Mouse (Mus musculus): ENCODE measurements around the gene Foxf1. TPM values are rescaled to one million over a fixed set of nuclear protein-coding genes. Genes with fewer than 3 reads are reported as not detected.

Foxf1 gene
- polyA plus RNA-seq, 1 experiment from 2014 or later: 1.3 TPM

DNA sequence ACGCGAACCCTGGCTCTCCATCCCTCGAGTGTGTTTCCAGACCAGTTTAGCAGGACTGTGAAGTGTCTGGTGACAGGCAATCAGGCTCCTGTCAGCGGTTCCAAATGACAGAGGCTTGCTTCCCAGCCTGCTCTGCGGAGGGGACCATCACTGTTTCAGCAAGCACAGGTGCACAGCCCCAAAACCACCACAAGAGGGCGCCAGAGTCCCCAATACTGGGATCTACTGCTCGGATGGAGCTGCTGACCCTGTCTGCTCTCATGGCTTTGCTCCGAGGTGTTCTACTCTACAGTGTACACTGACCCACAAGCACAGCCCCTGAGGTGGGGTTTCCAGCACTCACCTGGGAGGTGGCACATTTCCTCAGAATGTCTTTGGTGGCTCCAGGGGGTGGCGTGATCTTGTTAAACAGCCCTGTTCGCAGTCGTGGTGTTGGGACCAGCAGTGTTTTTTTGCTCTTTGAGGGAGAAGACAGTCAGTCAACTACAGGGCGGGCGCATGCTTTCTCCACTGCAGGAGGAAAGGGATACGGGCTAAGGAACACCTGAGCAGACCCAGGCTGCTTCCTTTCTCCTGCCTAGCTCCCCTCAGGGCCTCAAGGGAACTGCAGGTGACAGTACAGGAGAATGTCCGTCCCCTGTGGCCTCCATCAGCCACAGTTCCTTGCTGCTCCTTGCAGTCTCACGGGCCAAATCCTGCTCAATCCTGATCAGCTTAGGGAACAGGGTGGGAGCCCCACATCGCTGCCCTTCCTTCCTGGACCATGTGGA is 20.0 kb downstream of the Foxf1 start:
- ATAC-seq (ENCODE audit: low FRiP score, low read depth): no peak
- Histone ChIP-seq H3K27ac (replicated peaks) (no peak overlapping the region), H3K9ac (no peak overlapping the region), H3K4me1 (replicated peaks) (peaks cover 17% of the 10 kb centered on the region), H3K9me3 (no peaks in the 10 kb centered on the region), H3K4me3 (no peak overlapping the region), H3K36me3 (peaks cover 16% of the 10 kb centered on the region), H3K27me3 (no peaks in the 10 kb centered on the region), H3K4me2 (no peak overlapping the region)
- WGBS: 52% methylated on average over 17 of the region's 17 CpGs

DNA sequence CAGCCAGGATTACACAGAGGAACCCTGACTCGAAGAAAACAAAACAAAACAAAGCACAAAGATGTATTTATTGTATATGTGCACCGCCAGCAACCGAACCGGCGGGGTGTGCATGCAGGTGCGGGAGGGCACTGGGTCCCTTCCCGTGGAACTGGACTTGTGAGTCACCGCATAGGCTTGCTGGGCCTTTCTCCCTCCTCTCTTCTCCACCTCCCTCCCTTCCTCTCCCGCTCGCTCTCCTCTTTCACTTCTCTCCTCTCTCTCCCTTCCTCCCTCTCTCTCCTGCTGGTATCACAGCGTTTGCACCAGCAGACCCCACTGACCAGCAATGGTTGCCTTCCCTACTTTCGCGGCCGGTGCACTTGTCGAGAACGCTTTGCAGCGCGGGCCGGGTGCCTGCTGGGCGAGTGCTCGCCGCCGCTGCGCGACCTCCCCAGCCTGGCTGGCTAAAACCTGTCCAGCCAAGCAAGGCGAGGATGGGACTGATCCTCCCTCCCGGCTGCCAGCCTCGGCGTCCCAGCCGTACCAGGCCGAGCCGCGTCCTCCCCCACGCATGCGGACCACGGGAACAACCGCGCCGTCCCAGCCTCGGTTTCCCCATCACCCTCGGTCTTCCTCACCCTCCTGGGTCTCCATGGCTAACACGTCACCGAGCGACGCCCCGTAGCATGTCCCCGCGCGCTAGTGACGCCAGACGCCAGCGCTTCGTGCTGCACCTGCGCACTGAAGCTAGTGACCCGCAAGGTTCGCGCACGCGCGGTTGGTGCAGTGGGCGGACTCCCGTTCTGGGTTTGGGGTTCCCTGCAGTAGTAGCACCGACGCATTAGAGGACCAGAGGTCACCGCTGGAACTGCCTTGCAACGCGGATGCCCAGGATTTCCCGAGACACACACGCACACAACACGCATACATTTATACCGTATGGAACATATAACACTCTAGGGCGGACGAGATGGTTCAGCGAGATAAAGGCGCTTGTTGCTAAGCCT is 23.8 kb downstream of the Foxf1 start, which contains the start of gene Mthfsd:
Gene Mthfsd, minus strand, starts transcription at position 725 of the 989 bp plus-strand sequence.
- Histone ChIP-seq H3K27ac (replicated peaks) (peak within 1 kb of the TSS; percentile 90), H3K36me3 (peaks cover 4% of the 10 kb centered on the region; the same call in 1 of the 2 replicates), H3K4me2 (peak within 1 kb of the TSS; percentile 91), H3K9ac (peak within 1 kb of the TSS; percentile 86), H3K27me3 (peaks cover 24% of the 10 kb centered on the region), H3K9me3 (no peaks in the 10 kb centered on the region), H3K4me1 (replicated peaks) (peaks cover 17% of the 10 kb centered on the region), H3K4me3 (peak within 1 kb of the TSS; percentile 78)
- ATAC-seq (ENCODE audit: low FRiP score, low read depth): peak; percentile 96
- 1% methylated on average over 75 of the region's 75 CpGs for WGBS

DNA sequence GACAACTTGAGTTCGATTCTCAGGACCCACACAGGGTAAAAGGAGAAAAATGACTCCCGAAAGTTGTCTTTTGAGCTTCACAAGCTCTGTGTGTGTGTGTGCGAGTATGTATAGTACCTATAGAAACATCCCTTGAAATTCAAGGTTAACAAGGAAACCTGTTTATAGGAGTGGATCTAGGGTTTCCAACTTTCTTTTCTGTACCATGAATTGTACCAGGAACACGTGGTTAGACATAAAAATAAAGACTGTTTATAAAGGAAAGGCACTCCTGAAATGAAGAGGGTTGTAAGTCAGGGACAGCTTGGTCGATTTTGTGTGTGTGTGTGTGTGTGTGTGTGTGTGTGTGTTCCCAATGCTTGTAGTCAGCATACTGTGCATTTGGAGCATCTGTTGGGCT is 24.5 kb downstream of the Foxf1 start:
- H3K27ac ChIP-seq (replicated peaks): peak overlapping the region; percentile 18; the same call in 1 of the 2 replicates
- ATAC-seq (ENCODE audit: low FRiP score, low read depth): no peak
- peak overlapping the region; percentile 78 for H3K4me3 ChIP-seq
- no peaks in the 10 kb centered on the region for H3K9me3 ChIP-seq
- H3K4me2 ChIP-seq: peak overlapping the region; percentile 91
- H3K27me3 ChIP-seq: peaks cover 28% of the 10 kb centered on the region
- WGBS: 14% methylated on average over 5 of the region's 5 CpGs
- H3K9ac ChIP-seq: peak overlapping the region; percentile 86
- H3K4me1 ChIP-seq (replicated peaks): peaks cover 17% of the 10 kb centered on the region
- peaks cover 4% of the 10 kb centered on the region; the same call in 1 of the 2 replicates for H3K36me3 ChIP-seq

DNA sequence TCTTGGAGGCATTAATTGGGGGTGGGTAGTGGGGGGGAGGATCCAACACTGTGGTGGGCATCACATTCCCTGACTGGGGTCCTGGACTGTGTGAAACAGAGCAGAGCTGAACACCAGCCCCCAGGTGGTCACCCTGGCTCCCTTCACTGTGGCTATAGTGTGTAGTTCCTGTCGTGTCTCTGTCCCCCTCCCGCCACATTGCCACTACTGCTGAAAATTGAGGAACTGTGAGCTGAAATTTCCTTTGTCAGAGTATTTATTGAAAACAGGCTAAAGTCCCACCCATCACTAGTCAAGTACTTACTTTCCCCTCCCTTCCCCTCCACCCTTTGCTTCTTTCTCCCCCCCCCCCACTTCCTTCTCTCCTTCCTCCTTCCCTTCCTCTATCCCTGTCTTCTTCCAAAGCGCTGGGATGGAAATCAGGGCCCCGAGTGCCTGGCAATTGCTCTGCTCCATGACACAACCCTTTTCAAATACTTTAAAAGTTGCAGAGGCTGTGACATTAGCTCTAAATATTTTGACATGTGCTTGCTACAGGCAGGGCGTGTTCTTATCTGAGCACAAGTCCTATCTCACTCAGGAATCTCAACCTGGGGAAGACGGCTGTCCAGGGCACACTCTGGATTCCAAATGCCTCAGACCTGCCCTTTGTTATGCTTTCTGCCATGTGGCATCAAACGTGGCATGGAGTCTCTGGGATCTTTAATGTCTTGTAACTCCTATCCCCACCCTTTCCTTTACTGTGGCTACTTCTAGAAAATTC is 27.1 kb downstream of the Foxf1 start:
- H3K36me3 ChIP-seq: no peaks in the 10 kb centered on the region
- H3K9ac ChIP-seq: no peak overlapping the region
- H3K4me2 ChIP-seq: no peak overlapping the region
- H3K27ac ChIP-seq (replicated peaks): no peak overlapping the region
- no peaks in the 10 kb centered on the region for H3K9me3 ChIP-seq
- peaks cover 20% of the 10 kb centered on the region for H3K4me1 ChIP-seq (replicated peaks)
- 51% methylated on average over 7 of the region's 7 CpGs for WGBS
- ATAC-seq (ENCODE audit: low FRiP score, low read depth): no peak
- peaks cover 52% of the 10 kb centered on the region for H3K27me3 ChIP-seq
- no peak overlapping the region for H3K4me3 ChIP-seq

DNA sequence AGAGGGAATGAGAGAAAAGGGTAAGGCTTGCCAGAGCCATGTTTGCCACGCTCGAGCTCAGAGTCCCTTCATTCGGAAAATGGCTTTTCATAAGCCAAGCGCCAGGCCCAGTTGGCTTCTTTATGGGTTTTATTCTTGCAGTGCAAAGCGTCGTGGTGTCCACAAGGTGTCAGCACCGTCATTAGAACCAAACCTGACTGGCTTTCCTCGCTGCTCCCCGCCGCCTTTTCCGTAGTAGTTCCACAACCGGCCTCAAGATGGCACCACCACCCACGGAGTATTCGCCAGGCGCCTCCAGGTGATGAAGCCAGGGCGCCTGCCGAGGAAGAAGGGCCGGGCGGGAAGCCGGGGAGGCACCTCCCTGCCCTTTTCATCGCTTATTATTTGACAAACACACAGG is 29.1 kb downstream of the Foxf1 start:
- Histone ChIP-seq H3K27ac (replicated peaks) (no peak overlapping the region), H3K9me3 (no peaks in the 10 kb centered on the region), H3K4me3 (no peak overlapping the region), H3K27me3 (peaks cover 68% of the 10 kb centered on the region), H3K4me1 (replicated peaks) (peaks cover 17% of the 10 kb centered on the region), H3K36me3 (no peaks in the 10 kb centered on the region), H3K9ac (no peak overlapping the region), H3K4me2 (0 out of 2 replicates have a peak overlapping the region, but pooled peaks have one; percentile 14)
- under 1% methylated on average over 21 of the region's 21 CpGs for whole genome bisulfite sequencing
- peak; percentile 35; the same call in 1 of the 2 replicates for ATAC-seq (ENCODE audit: low FRiP score, low read depth)

DNA sequence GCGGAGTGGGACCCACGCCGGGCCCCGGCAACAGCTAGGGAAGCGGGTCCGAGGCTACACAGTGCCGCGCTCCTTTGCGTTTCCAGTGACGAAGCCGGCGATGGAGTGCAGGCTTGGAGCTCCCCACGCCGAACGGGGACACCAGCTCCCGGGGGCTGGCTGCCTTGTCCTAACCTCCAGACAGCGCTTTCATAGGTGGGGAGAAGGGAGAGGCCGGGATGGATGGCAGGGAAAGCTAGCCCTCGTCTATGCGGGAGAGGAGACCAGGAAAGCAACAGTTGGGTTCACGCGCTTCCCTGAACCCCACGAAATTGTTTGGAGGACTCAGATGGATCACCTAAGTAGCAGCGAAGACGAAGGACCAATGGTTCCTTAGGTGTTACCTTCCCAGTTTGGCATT is 30.9 kb downstream of the Foxf1 start:
- H3K4me1 ChIP-seq (replicated peaks): peaks cover 15% of the 10 kb centered on the region
- peaks cover 83% of the 10 kb centered on the region for H3K27me3 ChIP-seq
- H3K9me3 ChIP-seq: no peaks in the 10 kb centered on the region
- WGBS: under 1% methylated on average over 24 of the region's 25 CpGs
- no peak overlapping the region for H3K4me2 ChIP-seq
- H3K27ac ChIP-seq (replicated peaks): no peak overlapping the region
- ATAC-seq (ENCODE audit: low FRiP score, low read depth): no peak
- no peak overlapping the region for H3K9ac ChIP-seq
- no peaks in the 10 kb centered on the region for H3K36me3 ChIP-seq
- H3K4me3 ChIP-seq: no peak overlapping the region

DNA sequence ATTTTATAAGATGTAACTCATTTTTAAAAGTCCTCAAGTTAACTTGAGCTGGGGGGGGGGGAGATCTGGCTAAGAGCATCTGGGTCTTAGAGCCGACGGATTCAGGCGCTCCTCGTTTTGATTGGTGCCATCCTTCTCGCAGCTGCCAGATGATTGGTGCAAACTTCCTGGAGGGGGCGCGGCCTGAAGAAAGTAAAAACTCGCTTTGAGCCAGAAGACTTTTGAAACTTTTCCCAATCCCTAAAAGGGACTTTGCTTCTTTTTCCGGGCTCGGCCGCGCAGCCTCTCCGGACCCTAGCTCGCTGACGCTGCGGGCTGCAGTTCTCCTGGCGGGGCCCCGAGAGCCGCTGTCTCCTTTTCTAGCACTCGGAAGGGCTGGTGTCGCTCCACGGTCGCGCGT is 31.8 kb downstream of the Foxf1 start, which contains the start of gene Foxc2:
Gene Foxc2, plus strand, starts transcription at position 224 of the 400 bp plus-strand sequence.
- ATAC-seq (ENCODE audit: low FRiP score, low read depth): no peak
- Histone ChIP-seq H3K9me3 (no peaks in the 10 kb centered on the region), H3K27me3 (peaks cover 85% of the 10 kb centered on the region), H3K4me1 (replicated peaks) (peaks cover 15% of the 10 kb centered on the region), H3K4me3 (peak within 1 kb of the TSS; percentile 34), H3K27ac (replicated peaks) (0 out of 2 replicates have a peak within 1 kb of the TSS, but pooled peaks have one; percentile 4), H3K4me2 (peak within 1 kb of the TSS; percentile 56), H3K36me3 (no peaks in the 10 kb centered on the region), H3K9ac (no peak within 1 kb of the TSS; the same call in 1 of the 2 replicates)
- 0% methylated on average over 25 of the region's 25 CpGs for WGBS

DNA sequence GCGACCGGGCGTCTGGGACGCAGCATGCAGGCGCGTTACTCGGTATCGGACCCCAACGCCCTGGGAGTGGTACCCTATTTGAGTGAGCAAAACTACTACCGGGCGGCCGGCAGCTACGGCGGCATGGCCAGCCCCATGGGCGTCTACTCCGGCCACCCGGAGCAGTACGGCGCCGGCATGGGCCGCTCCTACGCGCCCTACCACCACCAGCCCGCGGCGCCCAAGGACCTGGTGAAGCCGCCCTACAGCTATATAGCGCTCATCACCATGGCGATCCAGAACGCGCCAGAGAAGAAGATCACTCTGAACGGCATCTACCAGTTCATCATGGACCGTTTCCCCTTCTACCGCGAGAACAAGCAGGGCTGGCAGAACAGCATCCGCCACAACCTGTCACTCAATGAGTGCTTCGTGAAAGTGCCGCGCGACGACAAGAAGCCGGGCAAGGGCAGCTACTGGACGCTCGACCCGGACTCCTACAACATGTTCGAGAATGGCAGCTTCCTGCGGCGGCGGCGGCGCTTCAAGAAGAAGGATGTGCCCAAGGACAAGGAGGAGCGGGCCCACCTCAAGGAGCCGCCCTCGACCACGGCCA is 32.5 kb downstream of the Foxf1 start:
- under 1% methylated on average over 55 of the region's 55 CpGs for WGBS

DNA sequence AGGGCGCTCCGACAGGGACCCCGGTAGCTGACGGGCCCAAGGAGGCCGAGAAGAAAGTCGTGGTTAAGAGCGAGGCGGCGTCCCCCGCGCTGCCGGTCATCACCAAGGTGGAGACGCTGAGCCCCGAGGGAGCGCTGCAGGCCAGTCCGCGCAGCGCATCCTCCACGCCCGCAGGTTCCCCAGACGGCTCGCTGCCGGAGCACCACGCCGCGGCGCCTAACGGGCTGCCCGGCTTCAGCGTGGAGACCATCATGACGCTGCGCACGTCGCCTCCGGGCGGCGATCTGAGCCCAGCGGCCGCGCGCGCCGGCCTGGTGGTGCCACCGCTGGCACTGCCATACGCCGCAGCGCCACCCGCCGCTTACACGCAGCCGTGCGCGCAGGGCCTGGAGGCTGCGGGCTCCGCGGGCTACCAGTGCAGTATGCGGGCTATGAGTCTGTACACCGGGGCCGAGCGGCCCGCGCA is 33.0 kb downstream of the Foxf1 start:
- under 1% methylated on average over 60 of the region's 62 CpGs for WGBS
- Histone ChIP-seq H3K27me3 (peaks cover 87% of the 10 kb centered on the region), H3K9ac (no peak overlapping the region), H3K4me2 (peak overlapping the region; percentile 56), H3K36me3 (no peaks in the 10 kb centered on the region), H3K4me3 (peak overlapping the region; percentile 34), H3K4me1 (replicated peaks) (peaks cover 15% of the 10 kb centered on the region), H3K27ac (replicated peaks) (no peak overlapping the region), H3K9me3 (no peaks in the 10 kb centered on the region)
- no peak for ATAC-seq (ENCODE audit: low FRiP score, low read depth)

More for the DNA sequence above, 32.5 kb downstream of the Foxf1 start:
- peaks cover 15% of the 10 kb centered on the region for H3K4me1 ChIP-seq (replicated peaks)
- peak overlapping the region; percentile 56 for H3K4me2 ChIP-seq
- no peaks in the 10 kb centered on the region for H3K9me3 ChIP-seq
- no peaks in the 10 kb centered on the region for H3K36me3 ChIP-seq
- H3K9ac ChIP-seq: no peak overlapping the region; the same call in 1 of the 2 replicates
- H3K27me3 ChIP-seq: peaks cover 87% of the 10 kb centered on the region
- H3K27ac ChIP-seq (replicated peaks): 0 out of 2 replicates have a peak overlapping the region, but pooled peaks have one; percentile 4
- peak overlapping the region; percentile 34 for H3K4me3 ChIP-seq
- ATAC-seq (ENCODE audit: low FRiP score, low read depth): peak; percentile 47; the same call in 1 of the 2 replicates

DNA sequence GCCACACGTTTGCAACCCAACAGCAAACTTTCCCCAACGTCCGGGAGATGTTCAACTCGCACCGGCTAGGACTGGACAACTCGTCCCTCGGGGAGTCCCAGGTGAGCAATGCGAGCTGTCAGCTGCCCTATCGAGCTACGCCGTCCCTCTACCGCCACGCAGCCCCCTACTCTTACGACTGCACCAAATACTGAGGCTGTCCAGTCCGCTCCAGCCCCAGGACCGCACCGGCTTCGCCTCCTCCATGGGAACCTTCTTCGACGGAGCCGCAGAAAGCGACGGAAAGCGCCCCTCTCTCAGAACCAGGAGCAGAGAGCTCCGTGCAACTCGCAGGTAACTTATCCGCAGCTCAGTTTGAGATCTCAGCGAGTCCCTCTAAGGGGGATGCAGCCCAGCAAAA is 33.7 kb downstream of the Foxf1 start:
- no peaks in the 10 kb centered on the region for H3K9me3 ChIP-seq
- H3K27ac ChIP-seq (replicated peaks): no peak overlapping the region
- H3K36me3 ChIP-seq: no peaks in the 10 kb centered on the region
- H3K4me2 ChIP-seq: 0 out of 2 replicates have a peak overlapping the region, but pooled peaks have one; percentile 56
- no peak overlapping the region for H3K9ac ChIP-seq
- no peak for ATAC-seq (ENCODE audit: low FRiP score, low read depth)
- WGBS: under 1% methylated on average over 28 of the region's 28 CpGs
- peak overlapping the region; percentile 34 for H3K4me3 ChIP-seq
- peaks cover 15% of the 10 kb centered on the region for H3K4me1 ChIP-seq (replicated peaks)
- peaks cover 87% of the 10 kb centered on the region for H3K27me3 ChIP-seq

All from hindbrain, embryonic 15.5 days (tissue).